Mouse (Mus musculus) megakaryocyte, embryonic 14.5 days (primary cell): ENCODE measurements at regions not wholly inside any gene's neighbourhood (a gene's known extent, or its start where the extent isn't known, plus 50 kb on each side); places are given as distances from the start of the nearest gene placed in this dataset.

ENCODE experiments used
- H3K27me3 ChIP-seq: replicated peaks from 2 replicates; pipeline ENCODE3; 2012; ENCODE audit warnings: inconsistent platforms
- H3K36me3 ChIP-seq: replicated peaks from 2 replicates; pipeline ENCODE3; 2012; ENCODE audit warnings: low read length, inconsistent platforms, mixed read lengths
- H3K4me1 ChIP-seq: 2 replicates; pipeline ENCODE4 v1.6.1; 2012; ENCODE audit warnings: inconsistent platforms
- H3K4me3 ChIP-seq: replicated peaks from 2 replicates; pipeline ENCODE3; 2012; ENCODE audit warnings: moderate library complexity, mild to moderate bottlenecking, inconsistent platforms
- H3K9me3 ChIP-seq: 2 replicates; pipeline ENCODE4 v1.6.1; 2012; ENCODE audit warnings: inconsistent platforms
- FLI1 ChIP-seq: IDR thresholded peaks from 2 replicates; pipeline ENCODE4 v1.6.1; 2012; ENCODE audit warnings: low read length, inconsistent platforms, mixed read lengths
- GATA1 ChIP-seq: IDR thresholded peaks from 3 replicates; pipeline ENCODE4 v1.6.1; 2012; ENCODE audit warnings: mixed read lengths, low read length, inconsistent platforms, borderline replicate concordance

DNA sequence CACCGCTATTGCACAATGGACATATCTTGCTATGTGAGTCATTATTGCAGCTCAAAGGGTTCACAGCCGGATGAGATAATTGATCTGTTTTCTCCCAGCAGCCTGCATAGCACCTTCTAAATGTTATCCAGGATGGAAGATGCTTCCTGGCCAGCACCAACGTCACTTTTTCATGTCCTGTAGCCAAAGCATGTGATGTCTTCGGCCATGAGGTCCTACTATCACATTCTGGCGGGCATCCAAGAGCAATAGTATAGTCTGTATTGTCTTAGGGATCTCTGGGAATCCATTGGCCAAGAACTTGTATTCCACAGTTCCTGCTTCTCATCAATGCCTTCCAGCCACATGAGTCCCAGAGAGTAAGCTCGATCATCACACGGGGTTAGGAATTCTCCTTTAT is 70.6 kb downstream of the Npy start:
- peaks cover 2% of the 10 kb centered on the region for H3K27me3 ChIP-seq
- TF ChIP-seq GATA1 (no peak), FLI1 (no peak)
- H3K36me3 ChIP-seq: no peaks in the 10 kb centered on the region
- no peak overlapping the region for H3K4me3 ChIP-seq
- H3K9me3 ChIP-seq: peaks cover 19% of the 10 kb centered on the region
- H3K4me1 ChIP-seq: no peaks in the 10 kb centered on the region

DNA sequence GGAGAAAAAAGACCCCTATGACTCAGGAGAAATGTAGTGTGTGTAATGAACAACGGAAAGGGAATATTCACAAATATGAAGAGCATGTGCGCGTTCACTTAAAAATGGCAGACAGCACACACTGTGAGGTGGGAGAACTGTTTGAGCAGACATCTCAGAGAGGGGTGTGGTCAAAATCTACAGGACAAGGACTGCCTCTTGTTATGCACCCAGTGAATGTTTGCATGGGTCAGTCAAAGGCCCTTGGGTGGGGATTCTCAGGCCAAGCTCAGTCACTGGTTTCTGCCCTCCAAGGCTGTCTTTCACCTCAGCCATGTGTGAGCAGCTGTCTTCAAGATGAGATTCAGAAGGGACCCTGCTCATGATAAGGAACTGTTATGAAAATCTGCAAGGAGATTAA is 76.6 kb downstream of the Npy start:
- TF ChIP-seq GATA1: no peak
- TF ChIP-seq FLI1: no peak
- no peaks in the 10 kb centered on the region for H3K36me3 ChIP-seq

DNA sequence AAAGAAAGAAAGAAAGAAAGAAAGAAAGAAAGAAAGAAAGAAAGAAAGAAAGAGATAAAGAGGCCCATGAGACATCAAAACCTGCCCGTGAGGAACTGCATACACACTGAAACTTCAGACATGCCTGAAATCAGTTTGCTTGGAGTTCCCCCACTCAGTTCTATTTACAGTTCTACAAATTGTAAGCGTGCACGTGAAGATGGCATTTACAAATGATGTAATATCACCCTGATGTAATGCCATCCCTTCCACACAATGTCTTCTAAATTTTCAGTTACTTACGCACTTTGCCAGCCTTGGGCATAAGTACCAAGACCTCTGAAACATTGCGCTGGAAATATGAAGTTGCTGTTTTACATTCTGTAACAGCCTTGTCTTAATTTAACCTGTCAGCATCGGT is 79.0 kb downstream of the Npy start:
- Histone ChIP-seq H3K9me3 (peaks cover 2% of the 10 kb centered on the region; the same call in 1 of the 2 replicates), H3K36me3 (no peaks in the 10 kb centered on the region), H3K4me3 (no peak overlapping the region), H3K27me3 (peaks cover 25% of the 10 kb centered on the region), H3K4me1 (no peaks in the 10 kb centered on the region)
- TF ChIP-seq GATA1 (no peak), FLI1 (no peak)

More for the DNA sequence above, 76.6 kb downstream of the Npy start:
- Histone ChIP-seq H3K4me1 (no peaks in the 10 kb centered on the region), H3K9me3 (peaks cover 8% of the 10 kb centered on the region), H3K27me3 (peaks cover 19% of the 10 kb centered on the region), H3K4me3 (no peak overlapping the region)

DNA sequence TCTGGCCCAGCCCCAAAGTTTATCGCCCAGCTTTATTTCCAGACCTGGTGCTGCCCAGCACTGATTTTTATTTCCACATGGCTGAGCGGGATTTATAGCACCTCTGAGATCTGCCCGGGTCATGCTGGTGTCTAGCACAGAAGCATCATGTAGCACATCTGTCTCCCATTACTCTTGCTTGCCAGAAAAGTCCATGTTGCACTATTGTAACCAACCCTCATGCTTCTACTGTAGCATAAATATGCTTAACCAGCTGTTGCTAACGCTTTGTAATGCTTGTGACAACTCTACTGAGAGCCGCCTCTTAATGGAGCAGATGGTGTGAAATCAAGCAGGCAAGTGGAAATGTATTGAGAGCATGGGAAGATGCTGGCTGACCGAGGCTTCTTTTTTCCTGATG is 81.5 kb downstream of the Npy start:
- H3K4me3 ChIP-seq: no peak overlapping the region

DNA sequence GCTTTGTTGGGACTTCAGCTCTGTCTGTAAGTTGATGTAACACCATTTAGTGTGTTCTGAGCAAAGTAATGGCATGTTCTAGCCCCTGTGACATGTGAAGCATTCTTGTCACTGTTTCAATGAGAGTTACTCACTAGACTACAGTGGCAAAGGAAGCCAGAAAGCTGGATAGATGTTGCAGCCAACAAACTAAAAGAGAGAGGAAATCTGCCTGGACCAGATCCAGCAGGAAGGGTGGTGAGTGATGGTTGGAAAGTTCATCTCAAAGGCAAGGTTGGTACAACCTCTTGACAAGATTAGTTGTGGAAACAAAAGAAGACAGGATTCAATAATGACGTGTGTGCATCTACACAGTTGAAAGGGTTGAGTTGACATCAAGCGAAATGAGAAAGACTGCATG is 83.9 kb downstream of the Npy start:
- TF ChIP-seq GATA1 (no peak), FLI1 (no peak)
- H3K4me3 ChIP-seq: no peak overlapping the region
- H3K9me3 ChIP-seq: peaks cover 16% of the 10 kb centered on the region
- 0 out of 2 replicates have a peak, but pooled peaks cover 5% of the 10 kb centered on the region for H3K4me1 ChIP-seq
- no peaks in the 10 kb centered on the region for H3K36me3 ChIP-seq
- peaks cover 24% of the 10 kb centered on the region for H3K27me3 ChIP-seq

More for the DNA sequence above, 81.5 kb downstream of the Npy start:
- Histone ChIP-seq H3K4me1 (0 out of 2 replicates have a peak, but pooled peaks cover 5% of the 10 kb centered on the region), H3K27me3 (peaks cover 23% of the 10 kb centered on the region), H3K36me3 (no peaks in the 10 kb centered on the region), H3K9me3 (peaks cover 2% of the 10 kb centered on the region; the same call in 1 of the 2 replicates)
- no peak for TF ChIP-seq FLI1
- no peak for TF ChIP-seq GATA1

DNA sequence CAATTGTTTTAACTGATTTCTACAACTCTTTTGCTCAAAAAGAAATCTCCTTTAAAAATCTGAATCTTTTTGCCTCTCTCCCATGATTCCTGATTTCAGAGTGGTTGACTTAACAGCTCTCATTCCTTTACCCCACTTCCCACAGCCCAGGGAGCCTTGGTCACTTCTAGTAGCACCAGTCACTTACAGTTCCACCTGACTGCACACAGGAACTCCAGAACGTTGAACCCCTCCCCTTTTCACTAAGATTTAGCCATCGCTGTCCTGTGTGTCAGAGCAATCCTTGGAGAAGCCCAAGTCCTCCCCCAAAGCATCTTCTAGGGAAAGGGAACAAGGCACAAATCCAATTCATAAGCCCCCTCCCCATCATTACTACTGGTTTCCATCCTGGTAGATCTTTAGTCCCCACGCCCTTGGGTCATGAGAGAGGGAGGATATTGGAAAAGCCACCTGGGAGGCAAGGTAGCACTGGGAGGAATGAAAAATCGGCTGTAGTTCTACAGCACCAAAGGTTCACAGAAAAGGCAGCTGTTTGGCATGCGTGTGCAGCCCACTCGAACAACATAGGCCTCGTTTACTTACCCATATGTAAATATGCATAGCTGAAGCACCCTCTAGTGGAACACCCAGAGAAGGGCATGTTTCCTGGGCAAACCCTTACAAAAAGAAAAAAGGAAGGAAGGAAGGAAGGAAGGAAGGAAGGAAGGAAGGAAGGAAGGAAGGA is 96.7 kb downstream of the Npy start:
- H3K4me1 ChIP-seq: peaks cover 8% of the 10 kb centered on the region; the same call in 1 of the 2 replicates
- no peak overlapping the region for H3K4me3 ChIP-seq
- no peaks in the 10 kb centered on the region for H3K36me3 ChIP-seq
- peaks cover 20% of the 10 kb centered on the region for H3K27me3 ChIP-seq
- no peaks in the 10 kb centered on the region for H3K9me3 ChIP-seq
- TF ChIP-seq GATA1: no peak
- TF ChIP-seq FLI1: no peak

DNA sequence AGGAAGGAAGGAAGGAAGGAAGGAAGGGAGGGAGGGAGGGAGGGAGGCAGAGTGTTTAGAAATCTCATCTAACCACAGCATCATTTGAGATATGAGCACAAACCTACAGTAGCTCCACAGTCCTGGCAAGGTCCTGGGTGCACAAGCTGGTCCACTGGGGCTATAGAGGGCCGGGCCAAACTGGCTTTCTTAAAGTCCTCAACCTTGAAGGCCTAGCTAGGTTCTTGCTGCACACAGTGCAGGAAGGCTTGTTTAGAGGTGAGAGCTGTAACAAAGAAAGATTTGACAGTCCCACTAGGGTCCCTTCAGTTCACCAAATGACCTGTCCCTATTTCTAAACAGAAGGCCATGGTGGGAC is 97.3 kb downstream of the Npy start:
- TF ChIP-seq GATA1: no peak
- no peak for TF ChIP-seq FLI1
- Histone ChIP-seq H3K4me1 (peaks cover 4% of the 10 kb centered on the region; the same call in 1 of the 2 replicates), H3K27me3 (peaks cover 17% of the 10 kb centered on the region), H3K9me3 (no peaks in the 10 kb centered on the region), H3K36me3 (no peaks in the 10 kb centered on the region), H3K4me3 (no peak overlapping the region)

DNA sequence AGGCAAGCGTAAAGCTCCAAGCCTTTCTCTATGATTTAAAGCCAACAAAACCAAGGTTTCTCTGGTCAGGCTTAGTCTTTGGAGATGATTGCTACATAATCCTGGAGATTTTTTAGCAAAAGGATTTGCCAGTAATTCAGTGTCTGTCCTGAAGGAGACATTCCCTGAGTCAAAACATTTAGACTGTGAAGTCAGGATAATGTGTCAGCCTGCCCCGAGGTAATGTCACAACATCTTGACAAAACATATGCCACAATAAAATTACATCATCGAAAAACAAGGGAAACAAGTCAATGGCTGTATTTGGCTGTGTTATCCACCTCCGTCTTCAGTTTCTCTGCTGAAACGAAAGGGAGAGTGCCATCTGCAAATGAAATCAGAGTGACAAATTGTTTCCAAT is 101.8 kb downstream of the Npy start:
- Histone ChIP-seq H3K4me3 (no peak overlapping the region), H3K27me3 (peaks cover 31% of the 10 kb centered on the region), H3K9me3 (no peaks in the 10 kb centered on the region), H3K36me3 (no peaks in the 10 kb centered on the region), H3K4me1 (peaks cover 23% of the 10 kb centered on the region)
- TF ChIP-seq GATA1 (no peak), FLI1 (no peak)

DNA sequence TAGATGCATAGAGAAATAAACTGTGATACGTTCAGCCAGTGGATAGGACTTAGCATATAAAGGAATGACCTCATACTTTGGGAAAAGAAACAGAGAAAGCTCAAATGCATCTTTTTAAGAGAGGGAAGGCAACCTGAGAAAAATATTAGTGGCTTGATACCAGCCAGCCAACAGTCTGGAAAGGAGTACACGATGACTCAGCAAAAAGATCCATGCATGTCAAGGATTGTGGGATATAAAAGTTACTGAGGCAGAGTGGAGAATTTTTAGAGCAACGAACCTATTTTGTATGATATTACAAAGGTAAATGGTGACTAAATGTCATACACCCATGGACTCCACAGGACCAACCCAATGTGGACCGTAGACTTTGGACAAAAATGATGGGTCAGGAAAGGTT is 105.6 kb downstream of the Npy start:
- Histone ChIP-seq H3K9me3 (peaks cover 5% of the 10 kb centered on the region; the same call in 1 of the 2 replicates), H3K27me3 (peaks cover 22% of the 10 kb centered on the region), H3K4me3 (no peak overlapping the region)

DNA sequence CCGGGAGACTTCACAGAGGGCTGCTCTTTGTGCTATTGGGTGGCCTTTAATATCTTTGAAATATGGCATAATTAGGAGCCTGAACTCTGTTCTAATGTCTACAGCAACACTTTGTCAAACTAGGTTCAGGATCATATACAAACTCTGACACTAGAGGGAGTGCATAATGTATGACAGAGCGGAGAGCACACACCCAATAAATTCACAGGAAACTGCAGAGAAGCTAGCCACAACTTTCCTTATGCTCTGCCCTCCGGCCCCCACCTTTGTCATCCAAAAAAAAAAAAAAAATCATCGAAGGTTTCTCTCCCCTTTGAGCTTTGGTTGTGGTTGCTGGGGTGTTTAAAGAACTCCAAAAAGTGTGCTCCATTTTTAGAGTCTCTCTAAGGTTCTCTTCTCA is 107.6 kb downstream of the Npy start:
- H3K27me3 ChIP-seq: peaks cover 14% of the 10 kb centered on the region
- H3K36me3 ChIP-seq: no peaks in the 10 kb centered on the region
- TF ChIP-seq GATA1 (no peak), FLI1 (no peak)
- H3K4me3 ChIP-seq: no peak overlapping the region
- peaks cover 5% of the 10 kb centered on the region; the same call in 1 of the 2 replicates for H3K9me3 ChIP-seq
- peaks cover 27% of the 10 kb centered on the region for H3K4me1 ChIP-seq

More for the DNA sequence above, 105.6 kb downstream of the Npy start:
- no peaks in the 10 kb centered on the region for H3K36me3 ChIP-seq
- H3K4me1 ChIP-seq: peaks cover 27% of the 10 kb centered on the region
- TF ChIP-seq GATA1 (no peak), FLI1 (no peak)

DNA sequence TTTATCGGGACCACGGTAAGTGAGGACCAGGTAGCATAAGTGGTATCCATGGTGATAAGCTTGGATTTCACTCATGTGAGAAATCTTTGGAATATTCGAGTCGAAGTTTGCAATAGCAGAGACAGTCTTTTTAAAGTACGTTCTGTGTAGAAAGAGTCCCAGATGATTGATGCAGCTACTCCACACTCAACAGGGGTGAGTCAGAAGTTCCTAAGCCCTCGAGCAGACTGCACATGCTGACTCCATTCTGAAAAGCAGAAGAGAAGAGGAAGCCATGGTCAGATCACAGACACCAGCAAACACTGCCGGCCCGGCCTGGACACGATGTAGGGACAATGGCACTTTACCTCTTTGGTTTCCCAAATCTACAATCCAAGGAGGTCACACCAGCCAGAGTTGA is 120.6 kb downstream of the Npy start:
- peaks cover 9% of the 10 kb centered on the region for H3K27me3 ChIP-seq
- no peak overlapping the region for H3K4me3 ChIP-seq
- no peaks in the 10 kb centered on the region for H3K36me3 ChIP-seq
- no peaks in the 10 kb centered on the region for H3K4me1 ChIP-seq
- H3K9me3 ChIP-seq: no peaks in the 10 kb centered on the region
- no peak for TF ChIP-seq GATA1
